Mouse (Mus musculus) CH12.LX (cell line): Measurements from ENCODE around the gene Cd300ld3.

ENCODE experiments used
- CTCF ChIP-seq, 2 experiments: IDR thresholded peaks in 1 of 2; conservative IDR thresholded peaks in 1 of 2; 2 replicates each; pipeline ENCODE4 v1.5.1; 2011 to 2012; ENCODE audit warnings: low read depth in 2 of 2, low read length in 2 of 2, improper control_type of control experiment in 1 of 2, inconsistent platforms in 1 of 2, mild to moderate bottlenecking in 1 of 2, moderate library complexity in 1 of 2
- GABPA ChIP-seq: IDR thresholded peaks from 2 replicates; pipeline ENCODE4 v1.6.1; 2012; ENCODE audit warnings: low read depth, low read length, improper control_type of control experiment, inconsistent platforms; ENCODE audit not compliant: insufficient replicate concordance
- HCFC1 ChIP-seq: IDR thresholded peaks from 2 replicates; pipeline ENCODE4 v1.6.1; 2012; ENCODE audit warnings: low read depth, mild to moderate bottlenecking, inconsistent platforms, low read length, improper control_type of control experiment
- MXI1 ChIP-seq: IDR thresholded peaks from 2 replicates; pipeline ENCODE4 v1.6.1; 2011; ENCODE audit warnings: mild to moderate bottlenecking, low read depth, low read length, improper control_type of control experiment
- NRF1 ChIP-seq: IDR thresholded peaks from 2 replicates; pipeline ENCODE4 v1.6.1; 2014; ENCODE audit warnings: low read depth, mild to moderate bottlenecking, inconsistent platforms, low read length, improper control_type of control experiment, moderate library complexity
- POLR2A ChIP-seq: IDR thresholded peaks from 2 replicates; pipeline ENCODE4 v1.6.1; 2011; ENCODE audit warnings: low read depth, mild to moderate bottlenecking, improper control_type of control experiment, low read length
- RCOR1 ChIP-seq: conservative IDR thresholded peaks from 2 replicates; pipeline ENCODE4 v1.6.1; 2012; ENCODE audit warnings: low read depth, mild to moderate bottlenecking, inconsistent platforms, low read length, improper control_type of control experiment

GRCm38 (mm10) chr11:115052991-115053390, 4.8 kb upstream of the Cd300ld3 start:
- TF ChIP-seq GABPA (no peak), POLR2A (no peak), NRF1 (no peak), HCFC1 (no peak), CTCF (conservative IDR thresholded peaks at IDR 0.05 in 1 of 2, IDR thresholded peaks at IDR 0.05 in 1 of 2; ENCODE audit: low read depth in 2 of 2, low read length in 2 of 2) (no peak), RCOR1 (no peak), MXI1 (no peak)
